Mouse (Mus musculus) layer of hippocampus, adult 2 months (tissue): ENCODE measurements around the gene Fkbp10. TPM values are rescaled to one million over a fixed set of nuclear protein-coding genes. Genes with fewer than 3 reads are reported as not detected.

Source experiments
- DNase-seq, 2 experiments: peaks; one replicate each; pipeline ENCODE4 v3.0.0; 2022; ENCODE audit warnings: low spot score in 2 of 2
- H3K27ac ChIP-seq: fragments of 200-600 bp; 2 replicates; pipeline ENCODE4 v1.8.1; 2022
- H3K4me3 ChIP-seq: fragments of 200-600 bp; 2 replicates; pipeline ENCODE4 v1.8.1; 2022; ENCODE audit warnings: mild to moderate bottlenecking
- CTCF ChIP-seq: fragments of 200-600 bp; conservative IDR thresholded peaks from 2 replicates; pipeline ENCODE4 v1.8.1; 2022; ENCODE audit warnings: antibody characterized with exemption, mild to moderate bottlenecking, moderate library complexity
- microRNA-seq, 2 experiments: library from miRNA; unstranded; fragments of <30 nt; microRNA quantifications; one replicate each; pipeline ENCODE4 v1.2.0; 2021
- total RNA-seq, 2 experiments: library from RNA; stranded (reverse); gene quantifications; 2 replicates each; pipeline ENCODE4 v1.2.3; 2021

Gene Fkbp10
- total RNA-seq, 2 experiments from 2014 or later: 4.4 to 5.8 TPM

DNA sequence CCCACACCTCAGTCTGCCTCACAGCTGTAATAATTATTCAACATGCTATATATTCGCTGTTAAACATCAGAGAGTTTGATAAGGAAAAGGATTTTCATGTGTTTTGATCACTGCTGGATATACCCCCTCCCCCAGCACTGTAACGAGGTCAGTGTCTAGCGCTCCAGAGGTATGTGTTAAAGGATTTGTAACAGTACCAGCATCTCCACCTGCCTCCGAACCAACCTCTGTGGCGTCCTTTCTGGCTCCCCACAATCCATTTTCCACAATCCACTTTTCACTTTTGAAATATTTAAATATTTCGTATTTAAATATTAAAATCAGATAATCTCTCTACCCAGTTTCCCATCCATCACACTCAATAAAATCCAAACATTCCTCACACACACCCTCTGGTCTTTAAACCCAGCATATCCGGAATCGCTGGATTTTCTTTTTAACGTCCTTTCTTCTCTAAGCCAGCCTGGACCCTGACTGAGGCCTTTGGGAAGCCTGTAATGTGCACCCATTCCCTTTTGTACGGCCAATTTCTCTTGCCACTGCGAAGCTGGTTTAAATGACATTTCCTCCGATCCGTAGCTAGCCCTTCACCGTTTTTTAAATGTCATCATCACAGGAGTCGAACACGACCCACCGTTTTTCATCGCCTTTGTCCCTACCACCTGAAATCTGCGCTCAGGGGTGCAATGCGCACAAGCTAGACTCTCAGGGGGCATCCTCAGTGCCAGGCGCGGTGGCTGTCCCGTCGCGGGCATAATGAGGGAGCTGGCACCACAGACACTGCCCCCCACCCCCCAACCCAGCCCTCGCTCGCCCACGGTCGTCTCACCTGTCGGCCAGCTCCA, 56.1 kb downstream of the Fkbp10 start:
- Histone ChIP-seq H3K4me3 (peak overlapping the region; percentile 77), H3K27ac (peak overlapping the region; percentile 97)
- DNase-seq: no peak
- no peak for TF ChIP-seq CTCF

DNA sequence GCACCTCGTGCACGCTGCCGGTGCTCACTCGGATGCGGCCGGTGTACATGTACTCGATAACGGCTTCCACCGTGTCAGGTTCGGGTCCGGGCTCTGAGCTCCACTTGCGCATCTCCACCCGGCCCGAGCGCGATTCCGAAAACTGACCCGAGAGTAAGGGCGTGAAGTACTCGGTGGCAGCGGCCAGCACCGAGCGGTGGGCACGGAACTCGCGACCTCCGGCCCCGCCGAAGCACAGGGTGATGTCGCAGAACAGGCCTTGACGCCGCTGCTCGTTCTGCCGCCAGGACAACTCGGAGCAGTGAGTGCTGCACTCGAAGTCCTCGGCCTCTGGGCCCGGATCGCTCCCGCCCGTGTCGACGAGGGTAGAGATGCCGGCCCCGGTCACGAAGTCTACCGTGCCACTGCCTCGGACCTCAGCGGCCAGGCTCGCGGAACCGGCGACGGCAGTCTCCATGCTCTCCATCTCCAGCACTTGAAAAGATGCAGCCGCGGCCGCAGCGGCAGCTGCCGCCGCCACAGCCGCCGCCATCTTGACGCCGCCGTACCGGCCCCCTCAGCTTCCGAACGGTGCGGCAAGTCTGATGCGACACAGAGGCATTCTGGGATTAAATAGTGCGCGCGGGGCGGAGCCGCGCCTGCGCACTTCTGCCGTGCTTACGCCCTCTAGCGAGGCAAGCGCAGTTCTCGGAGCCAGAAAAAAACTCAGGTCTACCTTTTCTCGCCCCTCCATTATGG, 56.9 kb downstream of the Fkbp10 start, which contains the start of gene Klhl11:
Gene Klhl11 (minus strand): TSS at position 545 of the 738 bp plus-strand sequence.
- peak; percentile 88 to 91 for DNase-seq
- H3K27ac ChIP-seq: peak within 1 kb of the TSS; percentile 97
- peak within 1 kb of the TSS; percentile 77 for H3K4me3 ChIP-seq
- peak; percentile 88 for TF ChIP-seq CTCF

DNA sequence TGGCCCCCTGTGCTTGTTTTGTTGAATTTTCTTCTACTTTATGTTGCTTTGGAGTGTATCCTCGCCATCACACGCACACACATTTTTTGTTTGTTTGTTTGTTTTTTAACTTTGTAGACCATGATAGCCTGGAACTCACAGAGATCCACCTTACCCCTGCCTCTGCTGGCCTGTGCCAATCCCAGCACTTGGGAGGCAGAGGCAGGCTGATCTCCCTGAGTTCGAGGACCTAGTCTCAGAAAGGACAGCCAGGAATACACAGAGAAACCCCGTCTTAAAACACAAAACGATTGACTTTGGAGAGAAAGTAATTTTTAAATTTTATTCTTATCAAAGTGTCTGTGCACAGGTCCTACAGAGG, 57.4 kb downstream of the Fkbp10 start:
- DNase-seq: no peak
- Histone ChIP-seq H3K4me3 (peak overlapping the region; percentile 77), H3K27ac (peak overlapping the region; percentile 97)
- peak; percentile 1; the same call in 1 of the 2 replicates for TF ChIP-seq CTCF

Small RNA genes within 50 kb of the gene (microRNA-seq; reads per million reads assigned to microRNA genes)
- 0 reads per million in 2 experiments for gene Gm27374

Other genes with a start within 250 kb of the Fkbp10 start
- gene Krt9, start 222.5 kb upstream of the Fkbp10 start, total RNA-seq: 1 to 10 TPM; 3.6 to 3.7 TPM
- not detected for gene Krt14, start 208.1 kb upstream of the Fkbp10 start, total RNA-seq
- not detected for gene Krt16, start 166.8 kb upstream of the Fkbp10 start, total RNA-seq
- not detected for gene Krt17, start 154.7 kb upstream of the Fkbp10 start, total RNA-seq
- gene Krt42, start 145.8 kb upstream of the Fkbp10 start, total RNA-seq: not detected
- 100 to 1,000 TPM; 713 to 750 TPM for gene Eif1, start 95.8 kb upstream of the Fkbp10 start, total RNA-seq
- not detected for gene Gast, start 81.3 kb upstream of the Fkbp10 start, total RNA-seq
- gene Hap1, start 59.6 kb upstream of the Fkbp10 start, total RNA-seq: 100 to 1,000 TPM; 169 to 174 TPM
- 10 to 100 TPM; 34.1 to 35.6 TPM for gene Jup, start 17.9 kb upstream of the Fkbp10 start, total RNA-seq
- 1 to 10 TPM; 9.4 to 9.5 TPM for gene P3h4, start 861 bp upstream of the Fkbp10 start, total RNA-seq
- gene Nt5c3b, start 26.1 kb downstream of the Fkbp10 start, total RNA-seq: 10 to 100 TPM; 58.4 to 58.7 TPM
- gene Klhl10, start 26.2 kb downstream of the Fkbp10 start, total RNA-seq: 1 to 10 TPM in 1 of 2 experiments, under 1 TPM in 1; 0.64 to 1.4 TPM
- gene Klhl11, start 57.0 kb downstream of the Fkbp10 start, total RNA-seq: 100 to 1,000 TPM; 119 to 121 TPM
- gene Acly, start 112.3 kb downstream of the Fkbp10 start, total RNA-seq: 100 to 1,000 TPM; 103 to 117 TPM
- 1 to 10 TPM; 1.3 to 1.7 TPM for gene Ttc25, start 129.9 kb downstream of the Fkbp10 start, total RNA-seq
- gene Cnp, start 159.2 kb downstream of the Fkbp10 start, total RNA-seq: 100 to 1,000 TPM; 168 to 183 TPM
- gene Nkiras2, start 203.5 kb downstream of the Fkbp10 start, total RNA-seq: 10 to 100 TPM; 11.8 to 13.1 TPM
- gene Dnajc7, start 204.5 kb downstream of the Fkbp10 start, total RNA-seq: 100 to 1,000 TPM; 242 to 257 TPM